Mouse (Mus musculus): ENCODE measurements around the gene Mybpc2. TPM values are rescaled to one million over a fixed set of nuclear protein-coding genes. Genes with fewer than 3 reads are reported as not detected.
A peak's percentile ranks its signal among the peaks of the same experiment; 100 is the strongest.

Gene Mybpc2
- polyA plus RNA-seq, 1 experiment, result not detected

GRCm38 (mm10) chr7:44475046-44475614 is 49.3 kb downstream of the Mybpc2 start:
- no peak for TF ChIP-seq CTCF (IDR thresholded peaks at IDR 0.05; ENCODE audit: borderline replicate concordance, extremely low read depth, insufficient read depth, insufficient read length)
- TF ChIP-seq POLR2A (IDR thresholded peaks at IDR 0.05; ENCODE audit: borderline replicate concordance, extremely low read depth, insufficient read depth, insufficient read length, poor library complexity, severe bottlenecking), result no peak
- DNase-seq (ENCODE audit: low read depth), result peak; percentile 50

- peak; percentile 83 for DNase-seq (ENCODE audit: low read depth)
- TF ChIP-seq POLR2A (IDR thresholded peaks at IDR 0.05; ENCODE audit: borderline replicate concordance, extremely low read depth, insufficient read depth, insufficient read length, poor library complexity, severe bottlenecking) (no peak), CTCF (IDR thresholded peaks at IDR 0.05; ENCODE audit: borderline replicate concordance, extremely low read depth, insufficient read depth, insufficient read length) (no peak)
These were observed 50.0 kb downstream of the Mybpc2 start for GRCm38 (mm10) chr7:44474419-44474818.

GRCm38 (mm10) chr7:44472961-44473646 is 51.4 kb downstream of the Mybpc2 start:
- DNase-seq (ENCODE audit: low read depth), result no peak
- TF ChIP-seq CTCF (IDR thresholded peaks at IDR 0.05; ENCODE audit: borderline replicate concordance, extremely low read depth, insufficient read depth, insufficient read length) (no peak), POLR2A (IDR thresholded peaks at IDR 0.05; ENCODE audit: borderline replicate concordance, extremely low read depth, insufficient read depth, insufficient read length, poor library complexity, severe bottlenecking) (no peak)

GRCm38 (mm10) chr7:44472558-44472885 is 51.9 kb downstream of the Mybpc2 start:
- TF ChIP-seq CTCF (IDR thresholded peaks at IDR 0.05; ENCODE audit: borderline replicate concordance, extremely low read depth, insufficient read depth, insufficient read length) (no peak), POLR2A (IDR thresholded peaks at IDR 0.05; ENCODE audit: borderline replicate concordance, extremely low read depth, insufficient read depth, insufficient read length, poor library complexity, severe bottlenecking) (no peak)
- no peak for DNase-seq (ENCODE audit: low read depth)

- TF ChIP-seq POLR2A (IDR thresholded peaks at IDR 0.05; ENCODE audit: borderline replicate concordance, extremely low read depth, insufficient read depth, insufficient read length, poor library complexity, severe bottlenecking), result no peak
- TF ChIP-seq CTCF (IDR thresholded peaks at IDR 0.05; ENCODE audit: borderline replicate concordance, extremely low read depth, insufficient read depth, insufficient read length), result no peak
- DNase-seq (ENCODE audit: low read depth), result peak; percentile 34
These were observed 52.4 kb downstream of the Mybpc2 start for GRCm38 (mm10) chr7:44471880-44472557.

GRCm38 (mm10) chr7:44470696-44471612 is 53.5 kb downstream of the Mybpc2 start:
- no peak for DNase-seq (ENCODE audit: low read depth)
- TF ChIP-seq POLR2A (IDR thresholded peaks at IDR 0.05; ENCODE audit: borderline replicate concordance, extremely low read depth, insufficient read depth, insufficient read length, poor library complexity, severe bottlenecking) (no peak), CTCF (IDR thresholded peaks at IDR 0.05; ENCODE audit: borderline replicate concordance, extremely low read depth, insufficient read depth, insufficient read length) (no peak)

GRCm38 (mm10) chr7:44469677-44470675 is 54.5 kb downstream of the Mybpc2 start:
- TF ChIP-seq POLR2A (IDR thresholded peaks at IDR 0.05; ENCODE audit: borderline replicate concordance, extremely low read depth, insufficient read depth, insufficient read length, poor library complexity, severe bottlenecking) (no peak), CTCF (IDR thresholded peaks at IDR 0.05; ENCODE audit: borderline replicate concordance, extremely low read depth, insufficient read depth, insufficient read length) (no peak)
- DNase-seq (ENCODE audit: low read depth), result no peak

GRCm38 (mm10) chr7:44468644-44469285 is 55.7 kb downstream of the Mybpc2 start:
- DNase-seq (ENCODE audit: low read depth), result no peak
- TF ChIP-seq POLR2A (IDR thresholded peaks at IDR 0.05; ENCODE audit: borderline replicate concordance, extremely low read depth, insufficient read depth, insufficient read length, poor library complexity, severe bottlenecking) (no peak), CTCF (IDR thresholded peaks at IDR 0.05; ENCODE audit: borderline replicate concordance, extremely low read depth, insufficient read depth, insufficient read length) (no peak)

GRCm38 (mm10) chr7:44467811-44468411 is 56.5 kb downstream of the Mybpc2 start, which contains the start of gene Josd2:
TSS of gene Josd2 (plus strand) at chr7:44467980.
- peak; percentile 99 for DNase-seq (ENCODE audit: low read depth)
- TF ChIP-seq POLR2A (IDR thresholded peaks at IDR 0.05; ENCODE audit: borderline replicate concordance, extremely low read depth, insufficient read depth, insufficient read length, poor library complexity, severe bottlenecking) (peak; percentile 37; the same call in 1 of the 2 replicates), CTCF (IDR thresholded peaks at IDR 0.05; ENCODE audit: borderline replicate concordance, extremely low read depth, insufficient read depth, insufficient read length) (no peak)
